Mouse (Mus musculus): Measurements from ENCODE around the gene 2810006K23Rik.

DNA sequence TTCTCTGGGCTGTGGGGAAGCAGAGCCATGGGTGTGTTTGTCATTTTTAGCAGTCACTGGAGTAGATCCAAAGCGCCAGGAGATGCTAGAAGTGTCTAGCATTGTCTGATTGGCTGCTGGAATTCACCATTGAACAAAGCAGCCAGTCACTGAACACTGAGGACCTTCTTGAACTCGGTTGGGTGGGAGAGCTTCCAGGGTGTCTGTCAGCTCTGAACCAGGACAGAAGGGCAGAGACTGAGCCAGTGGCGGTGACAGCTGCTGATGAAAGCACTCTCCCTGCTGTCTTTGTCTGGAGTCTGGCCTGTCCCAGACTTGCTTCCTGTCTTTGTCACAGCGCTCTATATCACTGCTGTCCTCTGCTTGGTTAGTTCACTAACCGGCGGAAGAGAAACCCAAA, 6.5 kb downstream of the 2810006K23Rik start:
- TF ChIP-seq CTCF (IDR thresholded peaks at IDR 0.05) (no peak), POLR2A (IDR thresholded peaks at IDR 0.05; ENCODE audit: insufficient read depth, low read depth, low read length) (peak; percentile 59)

All from heart, adult 2 months (tissue).